Mouse (Mus musculus): Measurements from ENCODE around the gene Sccpdh. TPM values are rescaled to one million over a fixed set of nuclear protein-coding genes. Genes with fewer than 3 reads are reported as not detected.
A peak's percentile ranks its signal among the peaks of the same experiment; 100 is the strongest.
"Not testable (repeated sequence)": the region's sequence is repeated elsewhere in the genome, so short reads cannot be mapped to it uniquely, and the experiment has no call there.

Sccpdh gene
- total and polyA plus RNA-seq, 3 experiments: 6.8 to 37.0 (median 31.0) TPM

DNA sequence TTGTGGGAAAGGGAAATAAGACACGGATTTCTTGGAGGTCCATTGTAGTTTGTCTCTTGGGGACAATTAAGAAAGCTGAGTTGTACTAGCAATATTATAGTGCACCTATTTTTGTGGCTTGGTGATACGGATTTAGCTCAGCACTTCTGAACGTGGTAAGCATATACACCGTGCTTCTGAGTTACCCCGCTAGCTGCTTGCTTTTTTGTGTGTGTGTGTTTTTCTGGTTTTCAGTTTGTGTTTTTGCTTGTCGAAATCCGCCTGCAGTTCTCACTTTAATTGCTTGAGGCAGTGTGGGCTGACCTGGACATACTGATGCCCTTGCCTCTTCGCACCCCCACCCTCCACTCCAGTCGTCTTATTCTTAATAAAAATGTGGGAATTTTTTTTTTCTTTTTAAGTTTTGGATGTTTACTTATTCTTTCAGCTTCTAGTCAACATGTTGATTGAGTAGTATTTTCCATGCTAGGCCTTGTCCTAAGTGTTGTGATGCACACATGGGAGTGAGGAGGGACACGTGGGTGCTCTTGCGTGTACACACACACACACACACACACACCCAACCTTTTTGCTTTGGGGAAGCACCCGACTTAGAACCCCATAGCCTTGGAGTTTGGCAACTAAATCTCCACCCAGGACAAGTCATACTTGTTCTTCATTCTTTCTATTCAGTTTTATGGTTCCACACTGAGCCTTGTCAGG lies 977 bp downstream of the Sccpdh start:
- no peak for DNase-seq

DNA sequence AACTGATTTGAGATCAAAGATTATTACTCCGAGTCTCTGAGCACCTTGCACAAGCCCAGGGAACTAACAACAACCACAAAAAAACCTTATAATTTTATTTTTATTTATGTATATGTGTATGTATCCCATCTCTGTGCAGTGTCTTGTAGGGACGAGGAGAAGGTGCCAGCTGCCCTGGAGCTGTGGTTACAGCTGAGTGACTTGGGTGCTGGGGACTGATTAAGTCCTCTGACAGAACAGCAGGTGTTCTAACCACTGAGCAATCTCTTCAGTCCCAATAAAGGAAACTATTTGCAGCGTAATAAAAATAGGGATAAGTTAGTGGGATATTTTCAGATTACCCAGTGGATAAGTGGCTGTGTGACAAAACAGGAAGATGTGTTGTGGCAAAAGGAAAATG lies 6.3 kb downstream of the Sccpdh start:
- DNase-seq: no peak

DNA sequence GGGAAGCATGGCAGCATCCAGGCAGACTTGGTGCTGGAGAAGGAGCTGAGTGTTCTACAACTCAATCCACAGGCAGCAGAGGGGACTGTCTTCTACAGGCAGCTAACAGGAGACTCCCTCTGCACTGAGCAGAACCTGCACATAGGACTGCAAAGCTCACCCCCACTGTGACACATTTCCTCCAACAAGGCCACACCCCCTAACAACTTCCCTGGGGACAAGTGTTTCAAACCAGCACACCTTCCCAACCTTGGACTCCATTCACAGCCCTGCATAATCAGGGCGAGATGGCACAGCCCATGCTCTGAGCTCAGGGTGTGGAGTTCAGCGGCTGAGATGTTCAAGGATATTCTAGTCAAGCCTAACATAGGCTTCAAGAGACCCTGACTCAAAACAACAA lies 9.0 kb downstream of the Sccpdh start:
- no peak for DNase-seq

GRCm38 (mm10) chr1:179679326-179679725 lies 11.3 kb downstream of the Sccpdh start:
- no peak for DNase-seq

DNA sequence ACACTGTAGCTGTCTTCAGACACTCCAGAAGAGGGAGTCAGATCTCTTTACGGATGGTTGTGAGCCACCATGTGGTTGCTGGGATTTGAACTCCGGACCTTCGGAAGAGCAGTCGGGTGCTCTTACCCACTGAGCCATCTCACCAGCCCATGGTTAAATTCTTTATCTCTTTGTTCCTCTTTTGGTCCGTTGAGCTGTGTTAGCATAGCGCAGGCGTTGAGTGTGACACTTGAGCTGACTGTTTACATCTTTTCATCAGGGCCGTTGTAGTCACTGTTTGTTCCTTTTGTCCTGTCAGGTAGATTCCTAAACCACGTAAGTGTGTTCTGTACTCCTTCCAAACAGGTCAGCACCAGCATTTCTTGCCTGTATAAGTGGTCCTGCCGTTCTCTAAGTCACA lies 14.7 kb downstream of the Sccpdh start:
- DNase-seq: not testable (repeated sequence)

- DNase-seq: no peak
Observed at GRCm38 (mm10) chr1:179686348-179686747, 18.3 kb downstream of the Sccpdh start.

GRCm38 (mm10) chr1:179686781-179687180 lies 18.8 kb downstream of the Sccpdh start:
- no peak for DNase-seq

- DNase-seq: no peak
Observed at GRCm38 (mm10) chr1:179687305-179687704, 19.3 kb downstream of the Sccpdh start.

DNA sequence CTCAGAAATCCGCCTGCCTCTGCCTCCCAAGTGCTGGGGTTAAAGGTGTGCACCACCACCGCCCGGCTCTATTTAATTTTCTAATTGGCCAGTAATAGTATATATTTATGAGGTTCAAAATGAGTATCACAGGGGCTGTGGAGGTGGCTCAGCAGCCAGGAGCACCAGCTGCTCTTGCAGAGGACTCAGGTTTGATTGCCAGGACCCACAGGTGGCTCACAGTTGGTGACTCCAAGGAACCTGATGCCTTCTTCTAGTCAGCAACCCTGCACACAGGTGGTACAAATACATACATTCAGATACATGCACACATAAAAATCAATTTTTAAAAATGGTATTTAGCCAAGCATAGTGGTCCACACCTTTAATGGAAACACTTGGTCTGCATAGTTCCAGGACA lies 20.0 kb downstream of the Sccpdh start:
- DNase-seq: no peak

DNA sequence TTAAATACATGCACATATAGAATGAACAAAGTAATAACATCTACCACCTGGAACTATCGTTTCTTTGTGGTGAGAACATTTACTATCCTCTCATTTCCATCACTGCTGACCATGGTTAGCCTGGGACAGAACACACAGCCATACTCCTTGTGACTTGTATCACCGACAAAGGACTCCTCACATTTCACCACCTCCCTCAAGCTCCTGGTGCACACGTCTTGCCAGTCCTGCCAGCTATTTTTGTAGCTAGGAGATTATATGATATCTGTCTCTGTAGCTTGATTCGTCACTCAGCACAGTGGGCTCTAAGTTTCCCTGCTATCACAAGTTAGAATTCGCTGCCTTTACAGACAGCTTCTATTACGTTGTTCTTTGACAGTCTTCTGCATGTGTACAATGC lies 20.4 kb downstream of the Sccpdh start:
- DNase-seq: no peak

DNA sequence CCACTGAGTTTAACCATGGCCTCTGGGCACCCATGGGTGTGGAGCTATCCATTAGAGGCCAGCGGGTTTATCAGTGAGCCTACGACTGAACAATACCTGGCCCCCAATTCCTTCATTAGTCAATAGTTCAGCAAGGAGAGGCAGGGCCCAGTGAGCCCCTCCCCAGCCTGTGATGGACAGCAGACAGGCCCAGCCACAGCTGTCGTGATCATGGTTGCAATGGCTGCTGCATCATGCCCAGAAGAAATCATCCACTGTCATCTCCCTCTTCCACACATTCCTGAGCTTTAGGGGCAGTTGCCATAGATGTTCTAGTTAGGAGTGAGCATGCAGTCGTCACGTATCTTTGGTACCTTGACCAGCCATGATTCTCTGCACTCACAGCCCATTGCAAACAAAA lies 20.9 kb downstream of the Sccpdh start:
- no peak for DNase-seq

DNA sequence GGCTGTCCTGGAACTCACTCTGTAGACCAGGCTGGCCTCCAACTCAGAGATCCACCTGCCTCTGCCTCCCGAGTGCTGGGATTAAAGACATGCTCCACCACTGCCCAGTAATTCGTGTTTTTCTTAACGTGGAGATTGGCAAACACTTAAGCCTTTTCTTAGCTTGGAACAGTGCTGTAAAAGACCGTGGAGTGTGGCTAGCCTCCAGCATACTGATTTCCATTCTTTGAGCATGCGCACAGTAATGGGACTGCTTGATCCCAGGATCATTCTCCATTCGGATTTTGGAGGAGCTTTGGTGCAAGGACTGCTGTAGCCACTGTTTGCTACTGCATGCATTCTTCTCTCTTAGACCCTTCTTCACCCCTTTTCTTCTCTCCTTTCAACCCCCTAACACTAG lies 21.5 kb downstream of the Sccpdh start:
- no peak for DNase-seq

DNA sequence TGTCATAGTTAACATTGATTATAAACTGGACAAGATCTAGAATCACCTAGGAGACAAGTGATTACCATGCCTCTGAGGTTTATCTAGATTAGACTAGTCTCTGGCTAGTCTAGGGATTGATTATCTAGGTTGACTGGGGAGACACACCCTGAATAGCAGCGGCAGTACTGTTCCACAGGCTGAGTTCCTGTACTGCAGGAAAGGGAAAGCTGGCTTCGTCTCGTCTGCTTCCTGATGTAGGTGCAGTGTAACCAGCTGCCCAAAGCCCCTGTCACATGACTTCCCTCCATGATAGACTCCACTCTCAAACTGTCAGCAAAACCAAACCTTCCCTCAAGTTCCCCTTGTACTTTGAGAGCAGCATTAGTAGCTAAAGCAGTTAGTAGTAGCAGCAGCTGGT lies 36.1 kb downstream of the Sccpdh start:
- DNase-seq: no peak

- DNase-seq: peak; percentile 11
Observed at GRCm38 (mm10) chr1:179705154-179705553, 37.1 kb downstream of the Sccpdh start.

- no peak for DNase-seq
Observed at GRCm38 (mm10) chr1:179709390-179709789, 41.4 kb downstream of the Sccpdh start.

DNA sequence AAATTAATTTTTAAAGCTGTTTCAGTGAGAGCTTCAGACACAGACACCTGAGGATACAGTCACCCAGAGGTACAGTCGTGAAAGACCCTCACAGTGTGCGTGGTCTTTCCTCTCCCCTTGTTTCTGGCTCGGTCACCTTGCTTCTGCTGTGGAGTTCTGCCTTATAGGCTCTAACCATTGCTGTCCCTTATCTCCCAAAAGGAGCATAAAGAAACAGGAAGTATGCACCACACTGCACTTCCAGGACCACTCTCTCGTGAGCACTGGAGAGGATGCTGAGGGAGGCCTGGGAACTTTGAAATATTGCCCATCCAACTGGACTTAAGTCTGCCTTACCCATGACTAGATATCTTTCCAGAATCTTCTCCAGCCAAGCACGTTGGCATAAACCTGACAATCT lies 42.7 kb downstream of the Sccpdh start:
- DNase-seq: no peak

GRCm38 (mm10) chr1:179712658-179713057 lies 44.6 kb downstream of the Sccpdh start:
- no peak for DNase-seq

GRCm38 (mm10) chr1:179713367-179713766 lies 45.4 kb downstream of the Sccpdh start:
- DNase-seq: no peak

- DNase-seq: not testable (repeated sequence)
Observed at GRCm38 (mm10) chr1:179715289-179715688, 47.3 kb downstream of the Sccpdh start.

DNA sequence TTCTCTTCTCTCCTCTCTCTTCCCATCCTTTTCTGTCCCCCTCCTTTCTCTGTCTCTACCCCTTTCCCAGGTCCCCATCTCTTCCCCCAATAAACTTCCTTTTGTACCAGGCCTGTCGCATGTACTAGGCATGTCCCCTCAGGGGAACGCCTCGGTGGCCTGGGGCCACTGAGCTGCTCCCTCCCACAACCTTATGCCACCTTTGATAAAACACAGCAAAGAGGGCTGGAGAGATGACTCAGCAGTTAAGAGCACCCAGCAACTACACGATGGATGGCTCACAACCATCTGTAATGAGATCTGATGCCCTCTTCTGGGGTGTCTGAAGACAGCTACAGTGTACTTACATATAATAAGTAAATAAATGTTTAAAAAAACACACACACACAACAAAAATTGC lies 47.8 kb downstream of the Sccpdh start:
- DNase-seq: no peak

DNA sequence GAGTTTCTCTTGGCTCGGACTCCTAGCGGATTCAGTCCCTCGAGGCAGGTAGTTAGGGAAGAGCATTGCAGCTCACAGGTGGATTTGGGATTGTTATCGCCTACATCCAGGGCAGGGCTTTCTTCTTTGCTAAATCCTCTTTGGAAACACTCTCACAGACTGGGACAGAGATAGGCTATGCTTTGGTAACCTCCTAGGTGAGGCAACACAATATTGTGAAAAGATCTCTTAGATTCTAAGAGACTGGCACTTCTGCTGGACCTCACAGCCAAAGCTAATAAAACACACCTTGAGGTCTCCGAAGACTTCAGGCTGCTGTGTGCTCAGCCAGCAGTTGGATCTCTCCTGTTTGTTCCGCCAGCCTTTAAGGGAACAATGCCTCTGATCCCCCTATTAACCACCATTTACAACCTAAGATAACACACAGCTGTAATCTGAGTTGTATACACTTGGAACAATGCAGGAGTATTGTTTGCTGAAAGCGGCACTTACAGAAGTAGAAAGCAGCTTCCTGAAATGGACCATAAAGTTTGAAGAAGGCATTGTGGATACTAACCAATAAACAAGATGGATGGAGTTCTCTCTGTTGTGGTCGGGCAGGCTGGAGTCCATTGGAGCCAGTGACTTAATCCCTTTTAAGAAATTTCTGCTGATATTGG lies 54.9 kb downstream of the Sccpdh start:
- no peak for DNase-seq

DNA sequence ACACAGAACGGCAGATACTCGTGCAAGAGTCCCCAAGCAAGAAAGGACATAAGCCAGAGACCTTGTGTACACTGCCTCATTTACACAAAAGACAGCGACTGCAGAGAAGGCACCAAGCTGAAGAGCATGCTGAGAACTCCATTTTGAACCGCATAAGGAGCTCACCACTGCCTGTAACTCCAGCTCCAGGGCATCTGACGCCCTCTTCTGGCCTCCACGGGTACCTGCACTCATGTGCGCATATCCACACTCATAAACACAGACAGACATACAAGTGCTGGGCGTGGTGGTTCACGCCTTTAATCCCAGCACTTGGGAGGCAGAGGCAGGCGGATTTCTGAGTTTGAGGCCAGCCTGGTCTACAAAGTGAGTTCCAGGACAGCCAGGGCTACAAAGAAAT lies 60.7 kb downstream of the Sccpdh start:
- DNase-seq: no peak

DNA sequence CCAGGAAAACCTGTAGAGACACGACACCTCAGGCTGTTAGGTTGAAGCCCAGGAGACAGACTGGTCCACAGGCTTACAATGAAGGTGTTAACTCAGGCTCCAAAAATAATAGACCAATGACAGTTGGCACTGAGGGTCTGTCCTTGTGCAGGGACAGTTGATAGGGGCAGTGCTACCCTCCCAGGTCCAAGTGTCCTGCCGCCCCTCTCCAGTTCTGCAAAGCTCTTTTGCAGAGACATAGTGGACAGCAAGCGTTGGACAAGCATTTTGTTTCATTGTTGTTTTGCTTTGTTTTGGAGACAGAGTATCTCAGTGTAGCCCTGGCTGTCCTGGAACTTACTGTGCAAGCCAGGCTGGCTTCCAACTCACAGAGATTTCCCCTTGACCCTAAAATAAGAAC lies 63.4 kb downstream of the Sccpdh start:
- no peak for DNase-seq
